Mouse (Mus musculus) yolk sac, embryonic 10.5 days (tissue): ENCODE data around the gene Gm11060.
A peak's percentile ranks its signal among the peaks of the same experiment; 100 is the strongest.

ENCODE experiments used
- DNase-seq: peaks from one replicate; pipeline ENCODE4 v3.0.0-alpha.2; 2017; ENCODE audit warnings: low spot score

The Gm11060 gene

GRCm38 (mm10) chr2:105091718-105092117 is at the start of gene Gm11060:
Gene Gm11060, plus strand, starts transcription at chr2:105092018.
- no peak for DNase-seq

- no peak for DNase-seq
Observed at GRCm38 (mm10) chr2:105043152-105043551, 48.7 kb upstream of the Gm11060 start.

GRCm38 (mm10) chr2:105048301-105048700 is 43.5 kb upstream of the Gm11060 start:
- DNase-seq, result no peak

GRCm38 (mm10) chr2:105055529-105055928 is 36.3 kb upstream of the Gm11060 start:
- DNase-seq, result no peak

- peak; percentile 8 for DNase-seq
Observed at GRCm38 (mm10) chr2:105058577-105059116, 33.2 kb upstream of the Gm11060 start.

GRCm38 (mm10) chr2:105062741-105063372 is 29.0 kb upstream of the Gm11060 start:
- DNase-seq, result no peak

- DNase-seq, result no peak
Observed at GRCm38 (mm10) chr2:105072496-105072895, 19.3 kb upstream of the Gm11060 start.

GRCm38 (mm10) chr2:105074196-105074595 is 17.6 kb upstream of the Gm11060 start:
- no peak for DNase-seq

- no peak for DNase-seq
Observed at GRCm38 (mm10) chr2:105075809-105076208, 16.0 kb upstream of the Gm11060 start.

- DNase-seq, result no peak
Observed at GRCm38 (mm10) chr2:105077151-105077550, 14.7 kb upstream of the Gm11060 start.

GRCm38 (mm10) chr2:105082256-105082790 is 9.5 kb upstream of the Gm11060 start:
- no peak for DNase-seq

- DNase-seq, result no peak
Observed at GRCm38 (mm10) chr2:105084035-105084434, 7.8 kb upstream of the Gm11060 start.

GRCm38 (mm10) chr2:105086081-105086480 is 5.7 kb upstream of the Gm11060 start:
- DNase-seq, result no peak

- DNase-seq, result no peak
Observed at GRCm38 (mm10) chr2:105088005-105088404, 3.8 kb upstream of the Gm11060 start.

- DNase-seq, result no peak
Observed at GRCm38 (mm10) chr2:105089083-105089482, 2.7 kb upstream of the Gm11060 start.

GRCm38 (mm10) chr2:105089581-105090508 is 2.0 kb upstream of the Gm11060 start:
- DNase-seq, result no peak

- no peak for DNase-seq
Observed at GRCm38 (mm10) chr2:105090991-105091390, 827 bp upstream of the Gm11060 start.

GRCm38 (mm10) chr2:105097294-105097953 is 5.6 kb downstream of the Gm11060 start:
- no peak for DNase-seq

- no peak for DNase-seq
Observed at GRCm38 (mm10) chr2:105099410-105099809, 7.6 kb downstream of the Gm11060 start.

- DNase-seq, result no peak
Observed at GRCm38 (mm10) chr2:105100541-105100940, 8.7 kb downstream of the Gm11060 start.

GRCm38 (mm10) chr2:105108703-105109158 is 16.9 kb downstream of the Gm11060 start:
- DNase-seq, result no peak

GRCm38 (mm10) chr2:105114074-105114473 is 22.3 kb downstream of the Gm11060 start:
- no peak for DNase-seq
